Mouse (Mus musculus): ENCODE measurements around the gene Mtch2. TPM values are rescaled to one million over a fixed set of nuclear protein-coding genes. Genes with fewer than 3 reads are reported as not detected.

Mtch2 gene
- total RNA-seq, 2 experiments from 2014 or later, result 114 to 123 TPM

- DNase-seq (ENCODE audit: low spot score in 2 of 2), result no peak
- intact Hi-C loops (cut with DNase I), result loop anchor here (5.0 kb wide), 1 partner anchor 88 kb away; no protein-coding TSS in a partner anchor
Observed at GRCm38 (mm10) chr2:90850401-90850800, 3.4 kb downstream of the Mtch2 start.

GRCm38 (mm10) chr2:90861486-90861885, 14.5 kb downstream of the Mtch2 start:
- intact Hi-C loops (cut with DNase I), result no loop called here
- DNase-seq (ENCODE audit: low spot score in 2 of 2), result no peak

- intact Hi-C loops (cut with DNase I), result no loop called here
- no peak for DNase-seq (ENCODE audit: low spot score in 2 of 2)
Observed at GRCm38 (mm10) chr2:90864184-90864583, 17.2 kb downstream of the Mtch2 start.

GRCm38 (mm10) chr2:90866524-90866923, 19.6 kb downstream of the Mtch2 start:
- intact Hi-C loops (cut with DNase I), result loop anchor here (1.0 to 5.0 kb wide), 4 partner anchors 36 to 235 kb away; partner anchors contain the start of genes Kbtbd4 and Ndufs3
- DNase-seq (ENCODE audit: low spot score in 2 of 2), result peak; percentile 90 to 95

- intact Hi-C loops (cut with DNase I), result loop anchor here (2.0 kb wide), 2 partner anchors 17 to 95 kb away; no protein-coding TSS in a partner anchor
- peak; percentile 63 to 93 for DNase-seq (ENCODE audit: low spot score in 2 of 2)
Observed at GRCm38 (mm10) chr2:90870136-90870601, 23.2 kb downstream of the Mtch2 start.

GRCm38 (mm10) chr2:90871180-90871961, 24.4 kb downstream of the Mtch2 start:
- DNase-seq (ENCODE audit: low spot score in 2 of 2), result peak; percentile 49 to 81

GRCm38 (mm10) chr2:90874025-90874424, 27.1 kb downstream of the Mtch2 start:
- DNase-seq (ENCODE audit: low spot score in 2 of 2), result no peak
- intact Hi-C loops (cut with DNase I), result no loop called here

More at GRCm38 (mm10) chr2:90871180-90871961, 24.4 kb downstream of the Mtch2 start:
- intact Hi-C loops (cut with DNase I), result loop anchor here (2.0 kb wide), 2 partner anchors 15 to 93 kb away; no protein-coding TSS in a partner anchor

GRCm38 (mm10) chr2:90875239-90875638, 28.3 kb downstream of the Mtch2 start:
- intact Hi-C loops (cut with DNase I), result no loop called here
- no peak for DNase-seq (ENCODE audit: low spot score in 2 of 2)

- no peak for DNase-seq (ENCODE audit: low spot score in 2 of 2)
- intact Hi-C loops (cut with DNase I), result no loop called here
Observed at GRCm38 (mm10) chr2:90877584-90878259, 30.8 kb downstream of the Mtch2 start.

- DNase-seq (ENCODE audit: low spot score in 2 of 2), result no peak
- intact Hi-C loops (cut with DNase I), result no loop called here
Observed at GRCm38 (mm10) chr2:90879419-90879818, 32.5 kb downstream of the Mtch2 start.

GRCm38 (mm10) chr2:90880144-90880785, 33.3 kb downstream of the Mtch2 start:
- intact Hi-C loops (cut with DNase I), result no loop called here

GRCm38 (mm10) chr2:90881824-90882223, 34.9 kb downstream of the Mtch2 start:
- intact Hi-C loops (cut with DNase I), result no loop called here
- DNase-seq (ENCODE audit: low spot score in 2 of 2), result peak in 1 of 2 experiments; percentile 43

More at GRCm38 (mm10) chr2:90880144-90880785, 33.3 kb downstream of the Mtch2 start:
- DNase-seq (ENCODE audit: low spot score in 2 of 2), result no peak

- DNase-seq (ENCODE audit: low spot score in 2 of 2), result peak; percentile 45 to 58
- intact Hi-C loops (cut with DNase I), result loop anchor here (2.0 to 5.0 kb wide), 2 partner anchors 15 to 177 kb away; no protein-coding TSS in a partner anchor
Observed at GRCm38 (mm10) chr2:90885218-90886041, 38.5 kb downstream of the Mtch2 start, which contains the start of gene C1qtnf4. C1qtnf4 (plus strand) TSS chr2:90885860.

- no peak for DNase-seq (ENCODE audit: low spot score in 2 of 2)
- intact Hi-C loops (cut with DNase I), result loop anchor here (2.0 to 5.0 kb wide), 2 partner anchors 16 to 176 kb away; no protein-coding TSS in a partner anchor
Observed at GRCm38 (mm10) chr2:90886436-90886835, 39.5 kb downstream of the Mtch2 start.

GRCm38 (mm10) chr2:90887627-90888026, 40.7 kb downstream of the Mtch2 start:
- intact Hi-C loops (cut with DNase I), result loop anchor here (2.0 to 5.0 kb wide), 2 partner anchors 17 to 175 kb away; no protein-coding TSS in a partner anchor
- DNase-seq (ENCODE audit: low spot score in 2 of 2), result peak in 1 of 2 experiments; percentile 3

GRCm38 (mm10) chr2:90889550-90890548, 42.9 kb downstream of the Mtch2 start:
- peak in 1 of 2 experiments; percentile 59 for DNase-seq (ENCODE audit: low spot score in 2 of 2)
- intact Hi-C loops (cut with DNase I), result loop anchor here (5.0 kb wide), 1 partner anchor 172 kb away; no protein-coding TSS in a partner anchor

- DNase-seq (ENCODE audit: low spot score in 2 of 2), result no peak
- intact Hi-C loops (cut with DNase I), result no loop called here
Observed at GRCm38 (mm10) chr2:90893673-90894298, 46.8 kb downstream of the Mtch2 start.
